Mouse (Mus musculus): ENCODE data around the gene Zfp706. TPM values are rescaled to one million over a fixed set of nuclear protein-coding genes. Genes with fewer than 3 reads are reported as not detected.

Gene Zfp706
- polyA plus RNA-seq, 1 experiment from 2014 or later, result 431 TPM

DNA sequence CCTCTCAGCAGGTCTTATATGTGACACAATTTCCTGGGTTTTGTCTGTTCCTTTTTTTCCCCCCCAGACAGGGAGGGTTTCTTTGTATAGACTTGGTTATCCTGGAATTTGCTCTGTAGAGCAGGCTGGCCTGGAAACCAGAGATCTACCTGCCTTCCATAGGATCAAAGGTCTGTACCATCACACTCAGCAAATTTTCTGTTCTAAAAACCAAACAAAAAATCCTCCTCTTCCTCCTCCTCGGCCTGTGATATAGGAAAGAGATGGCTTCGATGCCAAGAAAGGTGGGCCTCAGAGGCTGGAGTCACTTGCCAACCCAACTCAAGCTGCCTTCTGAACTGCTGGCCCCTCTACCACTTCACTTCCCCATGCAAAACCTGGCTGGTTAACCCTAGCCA, 18.9 kb downstream of the Zfp706 start:
- no peak for ATAC-seq (ENCODE audit: insufficient number of reproducible peaks, insufficient read depth, low FRiP score, low TSS enrichment)
- peaks cover 4% of the 10 kb centered on the region; the same call in 1 of the 2 replicates for H3K4me1 ChIP-seq
- no peak overlapping the region for H3K9ac ChIP-seq
- WGBS, result 82% methylated on average over 2 of the region's 2 CpGs
- no peak overlapping the region for H3K27ac ChIP-seq
- peaks cover 3% of the 10 kb centered on the region; the same call in 1 of the 2 replicates for H3K36me3 ChIP-seq
- H3K4me2 ChIP-seq (replicated peaks), result no peak overlapping the region
- H3K4me3 ChIP-seq, result no peak overlapping the region
- H3K27me3 ChIP-seq, result no peaks in the 10 kb centered on the region
- no peaks in the 10 kb centered on the region for H3K9me3 ChIP-seq

DNA sequence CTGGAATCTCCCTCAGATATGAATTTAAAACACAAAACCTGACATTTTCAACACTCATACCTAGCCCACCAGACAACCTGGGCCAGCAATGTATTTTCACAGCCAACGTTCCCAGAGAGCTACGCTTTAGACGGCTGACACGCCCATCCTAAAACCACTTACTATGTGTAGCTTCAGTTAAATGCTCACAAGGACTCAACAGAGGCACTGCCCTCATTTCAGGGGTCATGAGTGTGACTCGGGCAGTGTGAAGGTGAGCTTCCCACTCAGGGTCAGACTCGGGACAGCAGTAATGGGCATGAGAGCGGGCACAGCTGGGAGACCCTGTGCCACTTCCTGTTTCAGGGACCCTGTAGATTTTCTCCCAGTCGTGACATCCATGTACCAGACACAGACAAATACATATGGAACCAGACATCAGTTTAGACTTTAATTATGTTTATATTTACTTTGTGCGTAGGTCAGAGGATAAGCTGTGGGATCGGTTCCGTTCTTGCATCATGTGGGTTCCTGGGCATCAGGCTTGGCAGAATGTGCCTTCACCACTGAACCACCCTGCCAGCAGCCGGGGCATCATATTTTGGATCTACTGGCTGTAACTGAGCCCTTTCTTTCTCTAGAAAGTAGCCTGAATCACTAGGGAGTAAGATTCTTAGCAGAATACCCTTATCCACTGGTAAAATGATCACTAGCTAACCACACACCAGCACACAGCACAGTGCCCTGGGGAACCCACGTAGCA, 19.4 kb downstream of the Zfp706 start:
- no peak overlapping the region for H3K4me3 ChIP-seq
- H3K9ac ChIP-seq, result no peak overlapping the region
- no peak overlapping the region for H3K27ac ChIP-seq
- no peak for ATAC-seq (ENCODE audit: insufficient number of reproducible peaks, insufficient read depth, low FRiP score, low TSS enrichment)
- H3K9me3 ChIP-seq, result no peaks in the 10 kb centered on the region
- no peaks in the 10 kb centered on the region for H3K27me3 ChIP-seq
- no peaks in the 10 kb centered on the region; the same call in 1 of the 2 replicates for H3K36me3 ChIP-seq
- H3K4me1 ChIP-seq, result peaks cover 4% of the 10 kb centered on the region; the same call in 1 of the 2 replicates
- H3K4me2 ChIP-seq (replicated peaks), result no peak overlapping the region
- 78% methylated on average over 13 of the region's 13 CpGs for WGBS

DNA sequence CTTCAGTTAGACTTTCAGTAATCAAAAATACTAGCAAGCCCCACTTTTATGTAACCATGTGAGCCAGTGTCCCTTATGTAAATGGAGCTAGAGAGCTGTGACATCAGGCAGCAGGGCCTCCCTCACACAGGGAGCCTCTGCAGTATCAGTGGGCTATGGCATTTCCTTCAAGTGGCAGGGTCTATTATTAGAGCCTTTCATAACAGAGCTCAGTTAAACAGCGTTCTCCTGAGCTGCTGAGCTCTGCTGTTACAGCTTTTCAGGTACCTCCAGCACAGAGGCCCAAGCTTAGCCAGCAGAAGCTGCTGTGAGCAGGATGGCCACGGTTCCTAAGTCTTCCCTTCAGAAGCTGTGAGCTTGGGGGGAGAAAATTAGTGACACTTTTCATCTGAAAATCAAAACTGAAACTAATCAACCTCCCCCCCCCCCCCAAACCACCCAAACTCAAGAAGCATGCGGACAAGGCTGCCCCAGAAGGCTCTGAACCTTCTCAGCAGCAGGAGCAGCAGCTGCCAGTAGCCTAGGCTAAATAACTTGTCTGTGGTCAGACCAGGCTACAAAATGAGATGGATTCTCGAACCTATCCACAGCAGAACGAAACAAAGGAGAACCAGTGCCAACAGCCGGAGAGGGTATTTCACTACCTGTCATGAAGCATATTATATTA, 20.2 kb downstream of the Zfp706 start:
- Histone ChIP-seq H3K4me3 (no peak overlapping the region), H3K9me3 (no peaks in the 10 kb centered on the region), H3K9ac (no peak overlapping the region), H3K4me1 (peaks cover 4% of the 10 kb centered on the region; the same call in 1 of the 2 replicates), H3K4me2 (replicated peaks) (no peak overlapping the region), H3K36me3 (no peaks in the 10 kb centered on the region), H3K27me3 (no peaks in the 10 kb centered on the region), H3K27ac (no peak overlapping the region; the same call in 1 of the 2 replicates)
- 60% methylated on average over 6 of the region's 6 CpGs for WGBS
- ATAC-seq (ENCODE audit: insufficient number of reproducible peaks, insufficient read depth, low FRiP score, low TSS enrichment), result no peak

DNA sequence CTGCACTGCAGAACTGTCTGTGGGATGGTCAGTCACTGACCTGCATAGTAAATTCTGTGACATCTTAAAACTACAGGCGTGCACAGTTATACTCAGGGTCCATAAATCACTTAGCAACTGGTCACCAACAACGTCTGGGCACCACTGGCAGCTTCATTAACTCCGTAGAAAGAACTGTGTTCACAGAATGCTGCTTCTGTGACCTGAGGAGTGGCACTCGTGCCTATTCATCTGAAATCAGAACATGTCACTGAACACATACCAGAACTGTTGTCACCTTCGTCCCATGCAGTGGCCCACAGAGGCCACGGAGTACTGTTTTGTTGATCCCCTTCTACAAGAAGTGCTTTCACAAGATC, 22.0 kb downstream of the Zfp706 start:
- no peaks in the 10 kb centered on the region for H3K9me3 ChIP-seq
- H3K4me3 ChIP-seq, result no peak overlapping the region
- H3K36me3 ChIP-seq, result no peaks in the 10 kb centered on the region
- H3K9ac ChIP-seq, result no peak overlapping the region
- WGBS, result 79% methylated on average over 6 of the region's 6 CpGs
- H3K27ac ChIP-seq, result no peak overlapping the region
- ATAC-seq (ENCODE audit: insufficient number of reproducible peaks, insufficient read depth, low FRiP score, low TSS enrichment), result no peak
- H3K27me3 ChIP-seq, result no peaks in the 10 kb centered on the region
- no peak overlapping the region for H3K4me2 ChIP-seq (replicated peaks)
- peaks cover 10% of the 10 kb centered on the region for H3K4me1 ChIP-seq

DNA sequence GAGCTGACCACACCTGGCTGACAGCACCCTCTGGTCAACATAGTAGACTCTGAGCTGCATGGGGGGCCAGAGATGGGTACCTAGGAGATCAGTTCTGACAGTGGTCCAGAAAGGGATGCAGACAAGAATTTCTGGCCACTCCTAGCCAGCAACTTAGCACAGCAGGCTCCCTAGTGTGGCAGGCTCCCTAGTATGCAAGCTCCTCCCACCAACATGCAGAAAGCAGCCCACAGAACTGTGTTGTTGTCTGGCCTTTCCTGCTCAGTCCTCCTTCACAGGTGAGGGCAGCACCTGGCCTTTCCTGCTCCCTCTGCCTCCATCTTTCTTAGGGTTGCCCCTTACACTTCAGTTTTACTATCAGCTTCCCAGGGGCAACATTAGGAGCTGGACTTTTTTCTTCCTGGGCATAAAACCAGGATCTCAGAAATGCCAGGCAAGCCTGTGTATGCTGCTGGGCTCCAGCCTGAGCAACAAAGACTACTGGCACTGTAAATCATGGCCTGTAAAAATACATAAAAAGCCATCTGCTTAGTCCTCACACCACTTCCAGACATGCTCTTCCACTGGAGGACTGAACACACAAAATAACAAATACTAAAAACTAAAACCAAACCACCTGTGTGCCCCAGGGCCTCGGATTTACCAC, 22.5 kb downstream of the Zfp706 start:
- Histone ChIP-seq H3K9ac (no peak overlapping the region), H3K36me3 (no peaks in the 10 kb centered on the region), H3K4me2 (replicated peaks) (no peak overlapping the region), H3K27me3 (no peaks in the 10 kb centered on the region), H3K9me3 (no peaks in the 10 kb centered on the region), H3K27ac (no peak overlapping the region), H3K4me3 (no peak overlapping the region), H3K4me1 (peaks cover 15% of the 10 kb centered on the region)
- ATAC-seq (ENCODE audit: insufficient number of reproducible peaks, insufficient read depth, low FRiP score, low TSS enrichment), result no peak
- WGBS, result 61% methylated on average over 1 of the region's 1 CpGs

DNA sequence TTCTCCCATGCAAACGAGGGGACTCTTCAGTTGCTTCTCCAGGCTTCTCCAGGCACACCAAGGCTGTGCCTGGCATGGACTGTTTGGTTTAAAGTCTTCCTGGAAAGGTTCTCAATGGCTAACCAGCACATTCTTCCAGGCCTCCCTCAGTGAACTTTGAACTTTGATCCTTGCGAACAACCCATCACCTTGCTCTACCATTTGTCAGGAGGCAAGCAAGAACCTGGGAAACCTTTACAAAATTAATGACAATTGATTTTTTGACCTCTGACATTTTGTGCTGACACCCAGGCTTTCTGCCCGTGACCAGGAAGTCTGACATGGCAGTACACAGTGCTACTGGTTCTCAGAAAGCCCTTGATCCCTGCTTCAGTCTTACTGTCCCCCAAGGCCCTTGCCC, 24.1 kb downstream of the Zfp706 start:
- Histone ChIP-seq H3K4me2 (replicated peaks) (no peak overlapping the region), H3K27me3 (no peaks in the 10 kb centered on the region), H3K9ac (no peak overlapping the region), H3K4me1 (peaks cover 24% of the 10 kb centered on the region), H3K27ac (no peak overlapping the region), H3K9me3 (no peaks in the 10 kb centered on the region), H3K36me3 (no peaks in the 10 kb centered on the region), H3K4me3 (no peak overlapping the region)
- no peak for ATAC-seq (ENCODE audit: insufficient number of reproducible peaks, insufficient read depth, low FRiP score, low TSS enrichment)
- 69% methylated on average over 3 of the region's 3 CpGs for WGBS

DNA sequence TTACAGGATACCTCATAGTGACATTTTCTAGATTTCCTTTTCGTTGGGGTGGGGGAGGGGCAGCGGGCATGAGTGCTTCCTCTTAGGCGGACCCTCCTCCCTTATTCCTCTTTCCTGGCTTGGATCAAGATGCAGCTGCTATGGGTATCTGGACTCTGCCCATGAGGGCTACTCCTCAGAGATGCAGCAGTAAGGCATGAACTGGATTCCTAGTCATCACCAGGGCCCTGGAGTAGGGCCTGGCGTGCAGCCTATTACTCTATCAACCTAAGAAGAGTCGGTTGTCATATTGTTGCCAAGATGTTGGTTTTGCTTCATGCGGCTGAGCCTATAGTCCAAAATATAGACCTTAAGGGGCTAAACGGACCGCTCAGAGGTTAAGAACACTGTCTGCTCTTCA, 27.3 kb downstream of the Zfp706 start:
- ATAC-seq (ENCODE audit: insufficient number of reproducible peaks, insufficient read depth, low FRiP score, low TSS enrichment), result no peak; the same call in 1 of the 2 replicates
- Histone ChIP-seq H3K9me3 (no peaks in the 10 kb centered on the region), H3K27ac (no peak overlapping the region), H3K4me3 (peak overlapping the region; percentile 32), H3K4me1 (peaks cover 20% of the 10 kb centered on the region), H3K36me3 (no peaks in the 10 kb centered on the region), H3K27me3 (no peaks in the 10 kb centered on the region), H3K9ac (0 out of 2 replicates have a peak overlapping the region, but pooled peaks have one; percentile 2), H3K4me2 (replicated peaks) (peak overlapping the region; percentile 56)
- WGBS, result 47% methylated on average over 8 of the region's 8 CpGs

DNA sequence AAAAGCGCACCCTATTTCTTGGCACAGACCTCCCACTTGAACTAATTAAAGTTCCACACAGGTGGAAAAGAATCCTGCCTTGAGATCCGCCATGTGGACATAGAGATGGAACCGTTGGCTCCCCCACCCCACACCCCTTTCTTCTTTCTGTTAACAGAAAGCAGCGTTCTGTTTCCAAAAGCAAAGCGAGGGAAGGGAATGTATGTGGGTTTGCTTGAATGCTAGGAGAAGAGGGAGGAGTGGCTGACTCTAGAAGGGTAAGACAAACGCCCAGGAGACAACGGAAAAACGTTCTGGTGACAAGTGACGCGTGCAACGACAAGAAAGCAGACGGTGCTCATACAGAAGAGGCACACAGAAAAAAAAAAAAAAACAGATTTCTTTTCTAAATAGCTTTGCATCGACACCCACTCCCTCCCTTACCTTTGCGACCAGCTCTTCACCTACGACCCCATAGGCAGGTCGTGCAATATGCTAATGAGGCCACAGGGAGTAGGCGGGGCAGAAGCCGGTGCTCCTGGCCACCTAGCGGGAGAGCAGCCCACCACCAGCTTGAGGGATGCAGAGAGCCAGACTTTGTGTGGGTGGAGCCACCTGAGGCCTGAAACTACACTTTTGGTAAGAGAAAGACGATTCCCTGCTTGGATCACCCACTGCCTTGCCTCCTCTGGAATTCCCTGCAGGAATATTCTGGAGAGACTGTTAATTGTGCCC, 27.9 kb downstream of the Zfp706 start:
- H3K4me3 ChIP-seq, result peak overlapping the region; percentile 32
- H3K27me3 ChIP-seq, result no peaks in the 10 kb centered on the region
- no peak overlapping the region for H3K27ac ChIP-seq
- no peaks in the 10 kb centered on the region for H3K9me3 ChIP-seq
- peaks cover 20% of the 10 kb centered on the region for H3K4me1 ChIP-seq
- peak; percentile 79 for ATAC-seq (ENCODE audit: insufficient number of reproducible peaks, insufficient read depth, low FRiP score, low TSS enrichment)
- peak overlapping the region; percentile 56 for H3K4me2 ChIP-seq (replicated peaks)
- WGBS, result 5% methylated on average over 20 of the region's 20 CpGs
- H3K9ac ChIP-seq, result 0 out of 2 replicates have a peak overlapping the region, but pooled peaks have one; percentile 2
- H3K36me3 ChIP-seq, result no peaks in the 10 kb centered on the region

DNA sequence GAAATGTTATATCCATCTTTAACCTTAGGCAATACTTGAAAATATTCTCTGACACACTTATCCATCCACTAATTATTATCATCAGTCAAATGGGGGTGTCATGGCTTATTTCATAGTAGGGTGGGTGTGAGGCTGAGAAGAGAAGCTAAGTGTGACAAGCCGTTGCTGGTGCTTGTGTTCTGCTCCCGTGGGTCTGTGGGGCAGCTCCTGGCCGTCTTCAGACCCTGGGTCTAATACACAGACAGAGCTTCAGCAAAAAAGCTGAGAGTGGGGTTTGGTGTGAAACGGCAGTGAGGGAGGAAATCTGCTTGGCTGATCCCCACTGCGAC, 28.4 kb downstream of the Zfp706 start:
- peak overlapping the region; percentile 56 for H3K4me2 ChIP-seq (replicated peaks)
- WGBS, result 38% methylated on average over 5 of the region's 5 CpGs
- no peak overlapping the region; the same call in 1 of the 2 replicates for H3K4me3 ChIP-seq
- no peaks in the 10 kb centered on the region for H3K9me3 ChIP-seq
- no peak for ATAC-seq (ENCODE audit: insufficient number of reproducible peaks, insufficient read depth, low FRiP score, low TSS enrichment)
- no peak overlapping the region for H3K27ac ChIP-seq
- H3K27me3 ChIP-seq, result no peaks in the 10 kb centered on the region
- peaks cover 20% of the 10 kb centered on the region for H3K4me1 ChIP-seq
- no peak overlapping the region for H3K9ac ChIP-seq
- H3K36me3 ChIP-seq, result no peaks in the 10 kb centered on the region

DNA sequence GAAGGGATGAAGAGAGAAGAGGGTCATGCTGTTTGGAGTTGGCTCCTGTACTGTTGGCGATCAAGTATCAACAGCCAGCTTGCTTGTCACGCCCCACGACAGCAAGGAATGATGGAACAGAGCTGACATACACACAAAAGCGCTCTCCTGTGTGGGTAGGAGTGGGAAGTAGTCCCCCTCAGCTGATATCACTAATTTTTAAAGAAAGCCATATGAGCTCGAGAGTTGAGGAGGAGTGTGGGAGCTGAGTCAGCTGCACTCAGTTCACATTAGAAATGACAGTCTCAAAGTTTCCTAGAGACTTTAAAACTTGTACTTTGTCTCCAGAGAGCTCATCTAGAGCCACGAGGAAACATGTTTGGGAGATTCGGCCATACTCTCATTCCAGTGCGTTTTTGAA, 29.8 kb downstream of the Zfp706 start:
- no peak overlapping the region for H3K9ac ChIP-seq
- H3K9me3 ChIP-seq, result no peaks in the 10 kb centered on the region
- no peak overlapping the region for H3K4me3 ChIP-seq
- no peak overlapping the region for H3K27ac ChIP-seq
- WGBS, result 66% methylated on average over 8 of the region's 8 CpGs
- peaks cover 20% of the 10 kb centered on the region for H3K4me1 ChIP-seq
- no peaks in the 10 kb centered on the region for H3K27me3 ChIP-seq
- no peak overlapping the region for H3K4me2 ChIP-seq (replicated peaks)
- H3K36me3 ChIP-seq, result no peaks in the 10 kb centered on the region
- no peak for ATAC-seq (ENCODE audit: insufficient number of reproducible peaks, insufficient read depth, low FRiP score, low TSS enrichment)

DNA sequence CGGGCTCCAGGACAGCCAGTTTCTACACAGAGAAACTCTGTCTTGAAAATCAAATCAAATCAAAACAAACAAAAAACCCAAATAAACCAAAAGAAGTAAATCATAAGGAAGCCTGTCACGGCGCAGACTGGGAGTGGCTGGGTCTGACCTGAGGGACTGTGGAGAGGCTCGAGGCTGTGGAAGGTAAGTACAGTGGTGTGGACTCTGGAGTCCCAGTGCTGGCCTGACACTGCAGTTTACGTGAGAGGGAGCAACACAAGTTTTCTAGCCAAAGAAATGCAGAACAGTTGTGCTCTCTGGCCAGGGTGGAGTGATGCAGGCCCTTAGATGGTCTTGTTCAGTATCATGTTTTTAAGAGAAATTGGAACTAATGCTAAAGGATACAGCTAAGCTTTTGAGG, 31.9 kb downstream of the Zfp706 start:
- no peak overlapping the region for H3K27ac ChIP-seq
- no peak overlapping the region for H3K9ac ChIP-seq
- no peaks in the 10 kb centered on the region for H3K36me3 ChIP-seq
- H3K4me2 ChIP-seq (replicated peaks), result no peak overlapping the region
- WGBS, result 69% methylated on average over 5 of the region's 5 CpGs
- H3K9me3 ChIP-seq, result no peaks in the 10 kb centered on the region
- H3K4me3 ChIP-seq, result no peak overlapping the region
- peaks cover 14% of the 10 kb centered on the region; the same call in 1 of the 2 replicates for H3K4me1 ChIP-seq
- ATAC-seq (ENCODE audit: insufficient number of reproducible peaks, insufficient read depth, low FRiP score, low TSS enrichment), result no peak
- no peaks in the 10 kb centered on the region for H3K27me3 ChIP-seq

Data from embryonic facial prominence, embryonic 12.5 days (tissue).